Mouse (Mus musculus) cortical plate, adult 2 months (tissue): ENCODE measurements at regions not wholly inside any gene's neighbourhood (a gene's known extent, or its start where the extent isn't known, plus 50 kb on each side); places are given as distances from the start of the nearest gene placed in this dataset.

Experiments used
- CTCF ChIP-seq: fragments of 200-500 bp; IDR thresholded peaks from 2 replicates; pipeline ENCODE4 v1.5.1; 2011; ENCODE audit warnings: mild to moderate bottlenecking, control low read depth, low read length; ENCODE audit not compliant: insufficient read depth; ENCODE audit errors: extremely low read depth
- POLR2A ChIP-seq: fragments of 200-500 bp; IDR thresholded peaks from 2 replicates; pipeline ENCODE4 v1.6.1; 2011; ENCODE audit warnings: mild to moderate bottlenecking, low read length, control low read depth; ENCODE audit not compliant: insufficient read depth; ENCODE audit errors: extremely low read depth

DNA sequence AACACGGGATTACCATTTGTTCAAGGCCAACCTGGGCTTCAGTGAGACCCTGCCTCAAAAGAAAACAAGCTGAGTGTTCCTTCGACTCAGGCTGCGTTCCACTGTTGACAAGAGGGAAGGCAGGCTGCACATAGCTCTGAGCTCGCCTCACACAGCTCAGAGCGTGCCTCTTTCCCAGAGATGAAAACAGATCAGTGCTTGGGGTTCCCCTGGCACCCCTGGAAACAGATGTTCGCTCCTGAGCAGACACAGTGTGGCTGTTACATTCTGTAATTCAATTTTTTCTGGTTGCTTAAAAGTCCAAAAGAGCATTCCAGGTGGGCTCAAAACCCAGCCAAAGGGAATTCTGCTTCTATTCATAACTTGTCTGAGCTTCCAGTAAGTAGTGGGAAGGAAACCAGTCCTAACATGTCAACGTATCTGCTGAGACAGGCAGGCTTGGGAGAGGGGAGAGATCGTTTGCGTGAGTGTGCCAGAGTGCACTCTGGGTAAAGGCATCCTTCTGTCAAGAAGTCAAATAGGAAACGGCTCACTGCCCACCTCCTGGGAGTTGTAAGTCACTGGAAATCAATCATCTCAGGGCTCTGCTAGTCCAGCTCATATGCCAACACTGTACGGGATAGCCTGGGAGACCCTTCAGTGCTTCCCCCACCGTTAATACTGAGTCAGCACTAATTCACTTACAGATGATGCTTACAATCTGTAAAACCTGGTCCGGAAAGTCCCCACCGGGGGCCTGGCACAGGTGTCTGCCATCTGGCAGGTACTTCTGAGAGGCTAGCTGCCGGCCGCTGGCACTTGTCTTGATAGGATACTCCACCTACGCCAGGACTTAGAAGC, 107.3 kb upstream of the Tmem150c start:
- TF ChIP-seq CTCF (no peak), POLR2A (no peak)
